Mouse (Mus musculus) CH12.LX (cell line): ENCODE data around the gene Ddn.

ENCODE experiments used
- EP300 ChIP-seq: IDR thresholded peaks from 2 replicates; pipeline ENCODE4 v1.6.1; 2011; ENCODE audit warnings: low read length, improper control_type of control experiment
- ETS1 ChIP-seq: conservative IDR thresholded peaks from 2 replicates; pipeline ENCODE4 v1.6.1; 2012; ENCODE audit warnings: low read depth, mild to moderate bottlenecking, inconsistent platforms, low read length, improper control_type of control experiment, moderate library complexity

GRCm38 (mm10) chr15:98791221-98791620, 18.1 kb downstream of the Ddn start:
- TF ChIP-seq EP300 (no peak), ETS1 (no peak)
